Mouse (Mus musculus) WW6 (cell line): ENCODE measurements around the gene Sp1.

Experiments used
- DNase-seq: peaks from one replicate; pipeline ENCODE4 v3.0.0-alpha.2; 2013; ENCODE audit warnings: low read depth, low spot score

Gene Sp1

GRCm38 (mm10) chr15:102405489-102406195 is at the start of gene Sp1:
Gene Sp1 (plus strand): TSS chr15:102406143.
- peak; percentile 99 for DNase-seq

GRCm38 (mm10) chr15:102356501-102357325 is 49.2 kb upstream of the Sp1 start:
- DNase-seq: no peak

GRCm38 (mm10) chr15:102358126-102358525 is 47.8 kb upstream of the Sp1 start:
- no peak for DNase-seq

- no peak for DNase-seq
Measured at GRCm38 (mm10) chr15:102358834-102359233, 47.1 kb upstream of the Sp1 start.

GRCm38 (mm10) chr15:102362648-102363047 is 43.3 kb upstream of the Sp1 start:
- no peak for DNase-seq

GRCm38 (mm10) chr15:102364678-102365077 is 41.3 kb upstream of the Sp1 start:
- DNase-seq: no peak

- no peak for DNase-seq
Measured at GRCm38 (mm10) chr15:102366238-102366637, 39.7 kb upstream of the Sp1 start.

- no peak for DNase-seq
Measured at GRCm38 (mm10) chr15:102366733-102367344, 39.1 kb upstream of the Sp1 start, which contains the start of gene Sp7. Gene Sp7 (minus strand): TSS chr15:102367182.

GRCm38 (mm10) chr15:102369972-102370371 is 36.0 kb upstream of the Sp1 start:
- DNase-seq: no peak

GRCm38 (mm10) chr15:102370727-102371126 is 35.2 kb upstream of the Sp1 start:
- no peak for DNase-seq

GRCm38 (mm10) chr15:102376453-102377162 is 29.3 kb upstream of the Sp1 start:
- DNase-seq: no peak

GRCm38 (mm10) chr15:102377163-102377543 is 28.8 kb upstream of the Sp1 start:
- DNase-seq: no peak

- no peak for DNase-seq
Measured at GRCm38 (mm10) chr15:102377810-102378262, 28.1 kb upstream of the Sp1 start.

GRCm38 (mm10) chr15:102381575-102381974 is 24.4 kb upstream of the Sp1 start:
- peak; percentile 60 for DNase-seq

GRCm38 (mm10) chr15:102383671-102384070 is 22.3 kb upstream of the Sp1 start:
- no peak for DNase-seq

- no peak for DNase-seq
Measured at GRCm38 (mm10) chr15:102386640-102387039, 19.3 kb upstream of the Sp1 start.

GRCm38 (mm10) chr15:102388942-102389341 is 17.0 kb upstream of the Sp1 start:
- DNase-seq: no peak

- DNase-seq: no peak
Measured at GRCm38 (mm10) chr15:102392520-102392919, 13.4 kb upstream of the Sp1 start.

- no peak for DNase-seq
Measured at GRCm38 (mm10) chr15:102393584-102394014, 12.3 kb upstream of the Sp1 start.

- DNase-seq: no peak
Measured at GRCm38 (mm10) chr15:102395061-102395460, 10.9 kb upstream of the Sp1 start.

- no peak for DNase-seq
Measured at GRCm38 (mm10) chr15:102398629-102399028, 7.3 kb upstream of the Sp1 start.
